Mouse (Mus musculus): ENCODE measurements at regions not wholly inside any gene's neighbourhood (a gene's known extent, or its start where the extent isn't known, plus 50 kb on each side); places are given as distances from the start of the nearest gene placed in this dataset.

DNA sequence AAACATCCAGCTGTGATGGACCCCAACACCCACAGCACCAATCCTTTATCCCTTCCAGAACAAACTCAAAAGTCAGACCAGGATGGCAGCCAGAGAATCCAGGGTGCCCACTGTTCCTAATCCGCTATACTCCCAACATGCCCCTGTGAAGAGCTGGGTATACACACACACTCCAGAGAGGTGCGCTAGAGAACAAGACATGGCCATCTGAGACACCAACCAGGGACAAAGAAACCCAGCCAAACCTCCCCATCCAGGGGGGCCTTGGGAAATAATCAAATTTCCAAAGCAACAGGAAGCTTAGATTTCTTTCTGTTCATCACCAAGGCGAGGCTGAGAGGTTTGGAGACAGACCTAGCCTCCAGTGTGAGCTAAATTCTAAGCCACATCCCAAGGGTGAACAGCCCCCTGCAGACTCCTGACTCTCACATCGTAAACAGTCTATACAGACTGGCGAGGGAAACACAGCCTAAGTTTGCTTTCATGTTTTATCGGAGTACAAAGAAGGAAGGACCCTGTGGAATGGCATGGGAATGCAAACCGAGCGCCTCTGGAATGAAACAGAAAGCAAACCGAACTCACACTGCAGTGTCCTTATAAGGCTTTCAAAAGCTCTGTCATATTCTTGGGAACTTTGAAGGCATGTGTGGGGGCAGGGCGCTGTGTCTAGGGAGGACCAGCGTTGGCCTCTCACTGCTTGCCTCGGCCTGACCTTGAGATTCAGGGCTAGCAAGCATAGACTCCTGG is 85.9 kb upstream of the Sfswap start:
- peak; percentile 40 to 57 for DNase-seq
- intact Hi-C loops (cut with DNase I): loop anchor here (10.0 kb wide), 1 partner anchor 170 kb away; the partner anchor contains the start of gene Mmp17

GRCm38 (mm10) chr5:129416425-129416824 is 84.6 kb upstream of the Sfswap start:
- intact Hi-C loops (cut with DNase I): loop anchor here (10.0 kb wide), 1 partner anchor 168 kb away; the partner anchor contains the start of gene Mmp17
- no peak for DNase-seq

DNA sequence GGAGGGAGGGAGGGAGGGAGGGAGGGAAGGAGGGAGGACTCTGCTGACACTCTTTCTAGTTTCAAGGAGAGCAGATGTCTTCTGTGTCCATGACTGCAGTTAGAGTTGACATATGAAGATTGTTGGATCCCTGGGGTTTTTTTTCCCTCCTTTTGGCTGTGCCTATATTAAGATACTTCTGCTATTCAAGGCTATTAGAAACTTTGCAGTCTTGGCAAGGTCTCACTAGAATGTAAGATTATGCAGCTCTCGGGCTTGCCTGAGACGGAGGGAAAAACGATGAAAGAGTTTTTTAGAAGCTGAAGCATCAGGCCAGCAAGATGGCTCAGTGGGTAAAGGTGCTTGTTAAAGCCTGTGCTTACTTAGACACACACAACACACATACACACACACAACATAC is 83.5 kb upstream of the Sfswap start:
- DNase-seq: no peak
- intact Hi-C loops (cut with DNase I): loop anchor here (10.0 kb wide), 1 partner anchor 167 kb away; the partner anchor contains the start of gene Mmp17

GRCm38 (mm10) chr5:129420981-129421380 is 80.0 kb upstream of the Sfswap start:
- intact Hi-C loops (cut with DNase I): no loop called here
- DNase-seq: no peak

DNA sequence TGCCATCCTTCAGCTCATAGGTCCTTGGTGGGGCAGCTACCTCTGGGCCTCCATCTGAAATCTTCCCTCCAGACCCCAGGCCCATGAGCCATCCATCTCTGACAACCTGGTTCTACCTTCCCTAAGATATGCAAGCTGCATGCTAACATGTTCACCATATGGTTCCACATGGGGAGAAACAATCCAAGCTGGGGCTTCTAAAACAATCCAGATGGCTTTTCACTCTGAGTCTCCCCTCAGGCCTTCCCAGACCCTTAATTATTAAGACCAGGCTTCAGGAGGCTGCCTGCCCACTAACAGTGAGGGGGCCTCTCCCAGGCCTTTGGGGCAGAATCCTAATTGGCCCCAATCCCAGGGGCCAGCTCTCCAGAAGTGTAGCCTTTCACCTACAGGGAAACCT is 71.1 kb upstream of the Sfswap start:
- intact Hi-C loops (cut with DNase I): no loop called here
- DNase-seq: no peak

DNA sequence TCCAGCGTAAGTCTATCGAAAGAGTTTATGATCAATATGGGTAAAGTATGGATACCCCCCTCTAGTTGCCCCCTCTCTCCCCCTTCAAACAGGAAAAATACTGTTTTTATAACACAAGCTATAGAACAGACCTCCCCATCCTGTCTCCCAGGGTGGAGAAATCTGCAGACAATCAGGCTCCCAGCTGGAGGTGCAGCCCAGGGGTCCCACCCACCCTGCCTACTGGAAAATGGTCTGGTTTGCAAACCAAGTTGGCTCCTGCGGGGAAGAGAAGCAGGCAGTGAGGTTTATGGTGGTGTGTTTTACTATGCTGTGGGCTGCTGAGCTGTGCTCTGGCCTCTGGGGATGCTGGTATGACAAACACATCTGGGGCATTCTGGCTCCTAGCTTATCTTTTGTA is 70.7 kb upstream of the Sfswap start:
- DNase-seq: no peak
- intact Hi-C loops (cut with DNase I): no loop called here

DNA sequence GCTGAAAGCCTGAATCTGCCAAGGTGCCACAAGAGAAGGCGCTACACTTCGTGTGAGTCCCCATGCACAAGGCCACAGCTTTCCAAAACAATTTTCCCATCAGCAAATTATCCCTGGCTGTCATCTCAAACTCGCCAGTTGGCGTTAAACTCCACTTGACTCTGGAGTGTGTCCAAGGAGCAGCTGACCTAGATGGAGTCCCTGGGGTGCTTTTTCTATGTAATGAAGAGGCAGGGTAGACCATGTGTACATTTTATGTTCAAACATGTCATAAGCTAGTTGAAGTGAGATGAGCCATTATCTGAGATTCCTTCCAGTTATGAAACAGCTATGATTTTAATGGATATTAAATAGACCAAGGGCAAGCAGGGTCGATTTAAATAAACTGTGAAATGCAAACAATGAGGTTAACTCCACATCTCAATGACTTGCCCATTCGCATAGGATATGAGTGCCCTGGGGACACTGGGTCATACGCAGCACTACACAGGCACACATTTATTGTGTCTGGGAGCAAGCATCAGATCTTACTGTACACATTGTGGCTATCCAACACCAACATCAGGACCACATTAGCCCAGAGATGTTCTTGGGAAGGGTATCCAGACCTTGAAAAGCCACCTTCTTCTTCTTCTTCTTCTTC is 51.0 kb upstream of the Sfswap start:
- DNase-seq: no peak
- intact Hi-C loops (cut with DNase I): loop anchor here (10.0 kb wide), 1 partner anchor 275 kb away; no protein-coding TSS in a partner anchor

All from heart, postnatal 14 days (tissue).